Mouse (Mus musculus): ENCODE measurements around the gene Stx18. TPM values are rescaled to one million over a fixed set of nuclear protein-coding genes. Genes with fewer than 3 reads are reported as not detected.

The Stx18 gene
- polyA plus RNA-seq, 1 experiment from 2014 or later = 38.6 TPM

DNA sequence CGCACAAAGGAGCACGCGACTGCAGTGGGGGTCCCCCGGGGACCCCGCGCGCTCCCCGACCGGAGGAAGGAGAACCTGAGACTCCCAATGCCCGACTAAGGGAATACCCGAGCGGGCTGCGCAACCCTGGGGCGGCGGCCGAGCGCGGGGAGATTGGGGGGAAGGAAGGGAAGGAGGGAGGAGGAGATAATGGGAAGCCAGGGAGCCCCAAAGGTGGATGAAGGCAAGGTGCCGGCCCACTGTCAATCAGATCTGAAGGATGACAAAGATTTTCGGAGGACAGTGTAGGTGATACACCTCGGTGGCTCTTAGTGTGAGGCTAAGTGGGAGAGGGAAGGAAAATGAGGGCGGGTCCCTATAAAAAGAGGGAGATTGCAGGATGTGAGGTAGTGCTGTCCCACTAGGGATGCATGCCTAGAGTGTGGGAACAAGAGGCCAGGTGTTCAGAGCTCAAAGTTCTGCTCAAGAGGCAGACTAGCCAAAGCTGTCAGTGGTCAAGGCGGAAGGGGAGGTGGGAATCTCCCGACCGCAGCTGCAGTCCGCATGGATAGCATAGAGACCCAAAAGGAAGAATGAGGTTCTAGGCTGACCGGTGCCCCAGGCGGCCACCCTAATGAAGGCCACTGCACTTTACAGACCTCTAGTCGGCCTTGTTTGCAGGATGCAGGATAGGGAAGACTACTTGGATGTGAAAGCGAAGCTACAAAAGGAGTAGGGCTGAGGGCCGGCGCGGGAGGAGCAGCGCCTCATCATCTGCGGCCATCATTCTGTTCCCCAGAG, 121.3 kb downstream of the Stx18 start, which contains the start of gene Nsg1:
Nsg1 (minus strand) TSS at position 274 of the 780 bp plus-strand sequence.
- no peaks in the 10 kb centered on the region for H3K9me3 ChIP-seq (ENCODE audit: control insufficient read depth, low read length)
- ATAC-seq = peak; percentile 54
- no peaks in the 10 kb centered on the region for H3K27me3 ChIP-seq (replicated peaks; ENCODE audit: control insufficient read depth, insufficient read depth, low read length)
- peak within 1 kb of the TSS; percentile 96 for H3K9ac ChIP-seq (replicated peaks; ENCODE audit: low read depth, low read length)
- peaks cover 18% of the 10 kb centered on the region for H3K36me3 ChIP-seq (ENCODE audit: control insufficient read depth, insufficient read depth)
- H3K27ac ChIP-seq (ENCODE audit: low read length) = peak within 1 kb of the TSS; percentile 97
- H3K4me1 ChIP-seq (replicated peaks; ENCODE audit: control insufficient read depth, insufficient read depth, low read length) = peaks cover 33% of the 10 kb centered on the region
- H3K4me3 ChIP-seq (replicated peaks; ENCODE audit: low read length) = peak within 1 kb of the TSS; percentile 72
- H3K4me2 ChIP-seq (ENCODE audit: low read length) = peak within 1 kb of the TSS; percentile 85
- WGBS = 8% methylated on average over 35 of the region's 35 CpGs

DNA sequence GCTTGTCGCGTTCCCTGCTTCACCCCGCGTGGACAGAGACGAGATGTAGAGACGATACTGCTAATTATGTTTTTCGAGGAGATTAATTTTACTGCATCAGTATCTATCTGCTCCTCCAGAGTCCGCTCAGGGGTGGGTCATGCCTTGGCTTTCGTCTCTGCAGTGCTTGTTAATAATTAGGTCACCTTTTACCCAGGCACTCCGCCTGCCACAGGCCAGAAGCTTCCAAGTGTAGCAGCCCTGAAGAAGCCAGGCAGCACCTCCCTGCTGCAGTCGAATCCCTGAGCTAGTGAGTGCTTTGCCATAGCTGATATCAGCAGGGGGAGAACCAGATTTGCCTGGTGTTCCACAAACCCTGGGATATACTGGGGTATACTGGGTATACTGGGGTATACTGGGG, 130.0 kb downstream of the Stx18 start:
- H3K27ac ChIP-seq (ENCODE audit: low read length) = no peak overlapping the region
- H3K4me3 ChIP-seq (replicated peaks; ENCODE audit: low read length) = no peak overlapping the region
- H3K9me3 ChIP-seq (ENCODE audit: control insufficient read depth, low read length) = 0 out of 2 replicates have a peak, but pooled peaks cover 4% of the 10 kb centered on the region
- no peaks in the 10 kb centered on the region for H3K36me3 ChIP-seq (ENCODE audit: control insufficient read depth, insufficient read depth)
- H3K27me3 ChIP-seq (replicated peaks; ENCODE audit: control insufficient read depth, insufficient read depth, low read length) = no peaks in the 10 kb centered on the region
- 76% methylated on average over 11 of the region's 11 CpGs for WGBS
- no peak overlapping the region for H3K9ac ChIP-seq (replicated peaks; ENCODE audit: low read depth, low read length)
- no peaks in the 10 kb centered on the region for H3K4me1 ChIP-seq (replicated peaks; ENCODE audit: control insufficient read depth, insufficient read depth, low read length)
- no peak overlapping the region for H3K4me2 ChIP-seq (ENCODE audit: low read length)
- ATAC-seq = no peak

DNA sequence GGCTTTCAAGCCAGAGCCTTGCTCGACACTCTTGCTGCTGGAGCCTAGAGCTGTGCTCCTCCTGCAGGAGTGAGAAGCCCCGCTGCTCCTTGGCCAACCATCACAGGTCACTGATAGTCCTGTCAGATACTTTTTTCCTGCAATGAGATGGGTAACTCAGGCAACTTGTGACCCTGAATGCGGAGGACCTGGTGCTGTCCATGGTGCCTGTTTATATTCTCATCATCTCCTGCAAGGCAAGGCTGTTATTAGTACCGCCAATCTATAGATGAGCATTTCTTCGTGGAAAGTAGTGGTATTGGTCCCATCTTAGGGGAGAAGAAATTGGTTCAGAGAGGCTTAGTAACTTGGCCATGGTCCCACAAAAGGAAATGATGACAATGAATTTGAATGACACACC, 135.2 kb downstream of the Stx18 start:
- Histone ChIP-seq H3K4me1 (replicated peaks; ENCODE audit: control insufficient read depth, insufficient read depth, low read length) (no peaks in the 10 kb centered on the region), H3K9me3 (ENCODE audit: control insufficient read depth, low read length) (0 out of 2 replicates have a peak, but pooled peaks cover 4% of the 10 kb centered on the region), H3K27ac (ENCODE audit: low read length) (no peak overlapping the region), H3K27me3 (replicated peaks; ENCODE audit: control insufficient read depth, insufficient read depth, low read length) (no peaks in the 10 kb centered on the region), H3K4me2 (ENCODE audit: low read length) (no peak overlapping the region), H3K9ac (replicated peaks; ENCODE audit: low read depth, low read length) (no peak overlapping the region), H3K4me3 (replicated peaks; ENCODE audit: low read length) (no peak overlapping the region), H3K36me3 (ENCODE audit: control insufficient read depth, insufficient read depth) (no peaks in the 10 kb centered on the region)
- 61% methylated on average over 5 of the region's 5 CpGs for WGBS
- no peak for ATAC-seq

DNA sequence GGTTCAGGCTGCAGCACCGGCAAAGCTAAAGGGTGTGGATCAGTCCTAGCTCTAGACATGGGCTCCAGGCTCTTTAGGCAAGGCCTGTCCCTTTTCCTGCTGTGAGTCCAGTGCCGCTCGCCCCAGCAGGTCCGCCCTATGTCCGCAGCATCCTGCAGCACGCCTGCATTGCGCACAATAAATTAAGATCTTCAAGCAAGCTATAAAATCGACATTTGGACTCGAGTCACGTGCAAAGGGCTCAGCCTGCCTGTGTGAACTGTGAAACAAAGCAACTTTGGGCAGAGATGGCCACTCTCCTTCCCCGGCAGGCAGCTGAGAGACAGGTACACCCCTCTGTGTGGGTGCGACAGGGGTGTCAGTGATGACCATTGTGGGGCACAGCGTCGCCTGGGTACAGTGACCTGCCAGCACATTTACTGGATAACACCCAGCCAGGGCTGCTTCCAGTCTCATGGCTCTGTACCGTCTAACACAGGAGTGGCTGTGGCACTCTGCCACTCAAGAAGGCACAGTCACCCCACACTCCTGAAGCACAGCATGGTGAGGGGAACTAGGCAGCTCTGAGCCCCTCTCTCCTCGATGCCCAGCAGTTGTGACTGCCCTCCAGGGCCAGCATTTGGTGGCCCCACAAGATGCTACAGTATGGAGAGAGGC, 135.8 kb downstream of the Stx18 start:
- Histone ChIP-seq H3K9ac (replicated peaks; ENCODE audit: low read depth, low read length) (no peak overlapping the region), H3K9me3 (ENCODE audit: control insufficient read depth, low read length) (0 out of 2 replicates have a peak, but pooled peaks cover 4% of the 10 kb centered on the region), H3K4me1 (replicated peaks; ENCODE audit: control insufficient read depth, insufficient read depth, low read length) (no peaks in the 10 kb centered on the region), H3K27me3 (replicated peaks; ENCODE audit: control insufficient read depth, insufficient read depth, low read length) (no peaks in the 10 kb centered on the region), H3K36me3 (ENCODE audit: control insufficient read depth, insufficient read depth) (no peaks in the 10 kb centered on the region), H3K27ac (ENCODE audit: low read length) (no peak overlapping the region), H3K4me3 (replicated peaks; ENCODE audit: low read length) (no peak overlapping the region), H3K4me2 (ENCODE audit: low read length) (no peak overlapping the region)
- ATAC-seq = no peak
- 81% methylated on average over 16 of the region's 16 CpGs for WGBS

DNA sequence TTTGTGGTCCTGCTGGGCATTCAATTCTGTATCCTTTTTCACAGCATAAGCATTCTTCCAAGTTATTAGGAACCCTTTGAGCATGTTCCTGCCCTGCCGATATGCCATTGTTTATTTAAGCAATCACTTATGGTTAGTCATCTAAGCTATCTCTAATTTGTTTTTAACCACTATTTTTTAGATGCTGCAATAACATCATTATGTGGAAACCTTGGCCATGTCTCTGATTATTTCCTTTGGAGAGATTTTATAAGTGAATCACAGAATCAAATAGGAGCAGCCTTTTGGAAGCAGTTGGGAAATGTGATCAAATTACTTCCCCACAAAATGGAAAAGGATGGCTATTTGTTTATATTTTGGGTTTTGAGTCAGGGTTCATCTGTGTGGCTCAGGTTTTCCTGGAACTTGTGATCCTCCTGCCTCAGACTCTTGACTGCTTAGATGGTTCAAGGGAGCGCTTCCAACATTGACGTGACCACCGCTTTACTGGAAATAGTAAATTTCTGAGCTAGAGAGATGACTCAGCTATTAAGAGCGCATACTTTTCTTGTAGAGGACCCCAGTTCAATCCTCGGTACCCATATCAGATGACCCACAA, 146.2 kb downstream of the Stx18 start:
- Histone ChIP-seq H3K9me3 (ENCODE audit: control insufficient read depth, low read length) (no peaks in the 10 kb centered on the region), H3K9ac (replicated peaks; ENCODE audit: low read depth, low read length) (no peak overlapping the region), H3K4me3 (replicated peaks; ENCODE audit: low read length) (no peak overlapping the region), H3K4me2 (ENCODE audit: low read length) (no peak overlapping the region), H3K36me3 (ENCODE audit: control insufficient read depth, insufficient read depth) (no peaks in the 10 kb centered on the region), H3K27ac (ENCODE audit: low read length) (no peak overlapping the region), H3K27me3 (replicated peaks; ENCODE audit: control insufficient read depth, insufficient read depth, low read length) (no peaks in the 10 kb centered on the region), H3K4me1 (replicated peaks; ENCODE audit: control insufficient read depth, insufficient read depth, low read length) (no peaks in the 10 kb centered on the region)
- 88% methylated on average over 6 of the region's 6 CpGs for WGBS
- ATAC-seq = no peak

DNA sequence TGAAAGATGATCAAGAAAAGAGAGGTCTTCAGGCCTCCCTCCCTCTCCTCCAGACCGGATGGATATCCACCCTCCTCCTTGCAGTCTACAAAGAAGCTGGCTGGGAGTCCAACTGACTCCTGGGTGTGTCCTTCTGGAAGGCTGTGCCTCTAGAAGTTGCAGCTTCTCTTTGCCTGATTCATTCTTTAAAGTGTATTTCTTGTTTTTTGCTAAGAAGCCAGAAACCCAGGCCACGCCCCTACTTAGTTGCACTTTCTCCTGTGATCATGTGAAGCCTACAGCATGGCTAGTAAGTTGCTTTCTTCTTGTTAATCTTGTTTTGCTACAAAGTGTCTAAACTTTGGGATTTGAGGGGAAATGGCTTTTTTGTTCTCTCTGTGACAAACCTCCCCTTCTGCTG, 148.5 kb downstream of the Stx18 start:
- Histone ChIP-seq H3K4me3 (replicated peaks; ENCODE audit: low read length) (no peak overlapping the region), H3K9me3 (ENCODE audit: control insufficient read depth, low read length) (no peaks in the 10 kb centered on the region), H3K4me1 (replicated peaks; ENCODE audit: control insufficient read depth, insufficient read depth, low read length) (no peaks in the 10 kb centered on the region), H3K36me3 (ENCODE audit: control insufficient read depth, insufficient read depth) (no peaks in the 10 kb centered on the region), H3K27ac (ENCODE audit: low read length) (no peak overlapping the region), H3K4me2 (ENCODE audit: low read length) (no peak overlapping the region), H3K27me3 (replicated peaks; ENCODE audit: control insufficient read depth, insufficient read depth, low read length) (no peaks in the 10 kb centered on the region), H3K9ac (replicated peaks; ENCODE audit: low read depth, low read length) (no peak overlapping the region)
- no peak for ATAC-seq
- 92% methylated on average over 2 of the region's 2 CpGs for WGBS

Other genes starting within 250 kb of the Stx18 start
- 11.4 and 16.8 TPM in 2 replicates for gene Msx1, start 214.2 kb upstream of the Stx18 start, polyA plus RNA-seq (2015; fragmentation: Nextera tagmentation; extraction: Ambion mirVana)
- 1,360 and 1,459 TPM in 2 replicates for gene Nsg1, start 121.2 kb downstream of the Stx18 start, polyA plus RNA-seq (2015; fragmentation: Nextera tagmentation; extraction: Ambion mirVana)
- gene Zbtb49, start 181.7 kb downstream of the Stx18 start, polyA plus RNA-seq (2015; fragmentation: Nextera tagmentation; extraction: Ambion mirVana) = 23.5 and 26.9 TPM in 2 replicates
- gene Lyar, start 181.7 kb downstream of the Stx18 start, polyA plus RNA-seq (2015; fragmentation: Nextera tagmentation; extraction: Ambion mirVana) = 46.3 and 47.7 TPM in 2 replicates
- gene Tmem128, start 221.4 kb downstream of the Stx18 start, polyA plus RNA-seq (2015; fragmentation: Nextera tagmentation; extraction: Ambion mirVana) = 88.5 and 94.4 TPM in 2 replicates
- gene Otop1, start 237.2 kb downstream of the Stx18 start, polyA plus RNA-seq (2015; fragmentation: Nextera tagmentation; extraction: Ambion mirVana) = not detected in 2 replicates